Mouse (Mus musculus) limb, embryonic 11.5 days (tissue): ENCODE results near the gene Prelp. TPM values are rescaled to one million over a fixed set of nuclear protein-coding genes. Genes with fewer than 3 reads are reported as not detected.
A peak's percentile ranks its signal among the peaks of the same experiment; 100 is the strongest.

ENCODE experiments used
- ATAC-seq: fragments of 200-750 bp; cut with Nextera tagmentation; 2 replicates; pipeline ENCODE4 v1.8.0; 2017; ENCODE audit warnings: low read depth; ENCODE audit not compliant: insufficient number of reproducible peaks, low FRiP score, low TSS enrichment
- DNase-seq: peaks from one replicate; pipeline ENCODE4 v3.0.0-alpha.2; 2015; ENCODE audit warnings: low spot score
- H3K27ac ChIP-seq: fragments of 300-500 bp; sonication (generic); replicated peaks from 2 replicates; pipeline ENCODE4 v1.5.1; 2014; ENCODE audit warnings: low read depth, mild to moderate bottlenecking, low read length
- H3K27me3 ChIP-seq: fragments of 300-500 bp; sonication (generic); 2 replicates; pipeline ENCODE4 v1.6.1; 2014; ENCODE audit warnings: mild to moderate bottlenecking, low read length, mixed read lengths; ENCODE audit not compliant: control insufficient read depth, insufficient read depth
- H3K36me3 ChIP-seq: fragments of 300-500 bp; sonication (generic); 2 replicates; pipeline ENCODE4 v1.6.1; 2014; ENCODE audit warnings: mild to moderate bottlenecking, low read length, moderate library complexity, mixed read lengths; ENCODE audit not compliant: control insufficient read depth, insufficient read depth
- H3K4me1 ChIP-seq: fragments of 300-500 bp; sonication (generic); 2 replicates; pipeline ENCODE4 v1.6.1; 2014; ENCODE audit warnings: low read length, mixed read lengths; ENCODE audit not compliant: control insufficient read depth, insufficient read depth
- H3K4me2 ChIP-seq: fragments of 300-500 bp; sonication (generic); 2 replicates; pipeline ENCODE4 v1.6.1; 2014; ENCODE audit warnings: low read depth, mild to moderate bottlenecking, moderate library complexity; ENCODE audit not compliant: severe bottlenecking
- H3K4me3 ChIP-seq: fragments of 300-500 bp; sonication (generic); 2 replicates; pipeline ENCODE4 v1.5.1; 2014; ENCODE audit warnings: low read depth, low read length
- H3K9ac ChIP-seq: fragments of 300-500 bp; sonication (generic); 2 replicates; pipeline ENCODE4 v1.6.1; 2014; ENCODE audit warnings: mild to moderate bottlenecking, low read length
- H3K9me3 ChIP-seq: fragments of 300-500 bp; sonication (generic); 2 replicates; pipeline ENCODE4 v1.6.1; 2016; ENCODE audit warnings: low read length; ENCODE audit not compliant: control insufficient read depth
- WGBS: fragments of 180-500 bp; shearing (Covaris S2); extraction: QIAGEN DNeasy Blood & Tissue Kit; methylation state at CpG from one replicate; pipeline ENCODE4 v1.1.7; 2014; 5-methylcytosine and 5-hydroxymethylcytosine counted together
- polyA plus RNA-seq: library from polyadenylated mRNA; unstranded; fragments of >200 nt; fragmentation: Nextera tagmentation; extraction: Ambion mirVana; gene quantifications from 2 replicates; pipeline ENCODE4 v1.2.1, GENCODE M21; 2014

Prelp gene
- polyA plus RNA-seq, 1 experiment from 2014 or later = 1.5 TPM

DNA sequence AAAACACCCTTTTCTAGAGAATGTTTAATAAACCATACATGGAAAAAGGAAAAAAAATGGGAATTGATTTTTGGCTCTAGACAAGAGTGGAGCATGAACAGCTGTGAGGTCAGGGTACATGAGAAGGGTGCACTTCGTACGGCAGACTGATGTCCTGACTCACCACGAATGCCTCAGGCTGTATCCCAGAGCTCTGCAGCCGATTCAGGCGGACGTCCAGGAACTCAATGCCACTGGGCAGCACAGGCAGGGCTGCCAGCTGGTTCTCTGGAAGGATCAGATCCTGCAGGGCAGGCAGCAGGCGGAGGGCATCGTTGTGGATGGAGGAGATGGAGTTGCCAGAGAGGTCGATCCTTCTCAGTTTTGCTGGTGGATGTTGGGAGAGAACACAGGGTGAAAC is 20.4 kb downstream of the Prelp start:
- H3K4me3 ChIP-seq = no peak overlapping the region
- H3K4me1 ChIP-seq = no peaks in the 10 kb centered on the region
- H3K9ac ChIP-seq = no peak overlapping the region
- ATAC-seq = no peak
- H3K27ac ChIP-seq = no peak overlapping the region
- WGBS = 83% methylated on average over 9 of the region's 9 CpGs
- H3K27me3 ChIP-seq = 0 out of 2 replicates have a peak, but pooled peaks cover 2% of the 10 kb centered on the region
- no peak overlapping the region for H3K4me2 ChIP-seq
- no peaks in the 10 kb centered on the region for H3K9me3 ChIP-seq
- no peaks in the 10 kb centered on the region for H3K36me3 ChIP-seq
- no peak for DNase-seq

DNA sequence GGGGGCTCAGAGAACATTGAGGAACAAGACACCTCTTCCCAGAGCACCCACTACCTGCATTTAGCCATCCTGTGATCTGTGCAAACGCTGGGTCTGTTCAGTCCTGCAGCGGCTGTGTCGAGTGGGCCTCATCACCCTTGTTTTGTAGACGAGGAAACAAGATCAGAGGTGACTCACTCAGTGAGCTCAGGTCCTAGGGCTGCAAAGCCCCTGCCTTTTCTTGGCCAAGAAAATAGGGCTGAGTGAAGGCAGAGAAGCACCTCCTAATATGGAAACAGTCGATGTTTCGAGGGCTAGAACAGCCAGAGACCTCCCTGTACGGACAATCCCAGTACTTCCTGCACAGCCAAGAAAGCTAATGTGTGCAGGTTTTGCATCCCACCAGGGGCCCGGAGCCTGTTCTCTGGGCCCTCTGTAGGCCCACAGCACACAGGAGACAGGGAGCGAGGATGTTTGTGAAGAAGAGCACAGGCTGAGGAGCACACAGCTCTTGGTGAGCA is 22.1 kb downstream of the Prelp start:
- 76% methylated on average over 9 of the region's 9 CpGs for WGBS
- Histone ChIP-seq H3K27ac (no peak overlapping the region), H3K27me3 (0 out of 2 replicates have a peak, but pooled peaks cover 2% of the 10 kb centered on the region), H3K36me3 (no peaks in the 10 kb centered on the region), H3K4me3 (no peak overlapping the region), H3K9me3 (no peaks in the 10 kb centered on the region), H3K9ac (no peak overlapping the region), H3K4me1 (no peaks in the 10 kb centered on the region), H3K4me2 (no peak overlapping the region)
- no peak for DNase-seq
- ATAC-seq = no peak

DNA sequence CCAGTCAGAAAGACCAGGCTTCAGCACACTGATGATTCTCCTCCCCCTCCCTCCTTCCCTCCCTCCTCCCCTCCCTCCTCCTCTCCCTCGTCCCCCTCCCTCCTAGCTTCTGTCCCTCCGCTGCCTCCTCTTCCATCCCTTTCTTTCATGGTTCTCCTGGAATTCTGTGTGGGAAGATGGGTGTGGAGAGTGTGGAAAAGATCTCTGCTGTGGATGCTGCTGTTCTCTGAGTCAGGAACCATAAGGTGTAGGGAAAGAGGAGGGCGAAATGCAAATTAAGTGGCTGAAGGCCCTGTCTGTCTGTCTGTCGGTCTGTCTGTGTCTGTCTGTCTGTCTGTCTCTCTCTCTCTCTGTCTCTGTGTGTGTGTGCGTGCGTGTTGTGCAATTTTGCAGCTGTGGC is 23.9 kb downstream of the Prelp start:
- Histone ChIP-seq H3K36me3 (no peaks in the 10 kb centered on the region), H3K9ac (no peak overlapping the region), H3K27ac (no peak overlapping the region), H3K4me3 (no peak overlapping the region), H3K27me3 (0 out of 2 replicates have a peak, but pooled peaks cover 2% of the 10 kb centered on the region), H3K9me3 (no peaks in the 10 kb centered on the region), H3K4me2 (no peak overlapping the region), H3K4me1 (no peaks in the 10 kb centered on the region)
- DNase-seq = no peak
- ATAC-seq = no peak
- WGBS = 76% methylated on average over 6 of the region's 6 CpGs

DNA sequence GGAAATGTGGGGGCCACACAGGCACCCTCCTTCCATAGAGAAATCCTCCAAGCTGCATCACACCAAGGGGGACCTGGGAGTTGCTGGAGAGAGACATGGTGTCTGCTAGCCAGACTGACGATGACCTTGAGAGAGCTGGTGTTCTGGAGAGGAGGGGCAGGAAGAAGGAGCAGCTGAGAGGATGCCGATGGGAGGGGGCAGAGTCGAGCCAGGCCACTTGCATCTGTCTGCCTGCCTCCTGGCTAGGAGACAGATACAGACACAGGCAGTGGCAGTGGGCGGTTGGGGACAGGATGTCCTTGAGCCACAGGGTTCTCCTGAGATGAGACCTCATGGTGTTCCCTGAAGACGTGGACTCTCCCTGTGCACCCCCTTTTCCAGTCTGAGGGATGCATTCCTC is 29.7 kb downstream of the Prelp start:
- no peaks in the 10 kb centered on the region for H3K9me3 ChIP-seq
- no peak overlapping the region for H3K27ac ChIP-seq
- DNase-seq (peak; percentile 40), ATAC-seq (no peak)
- no peak overlapping the region for H3K4me3 ChIP-seq
- H3K4me2 ChIP-seq = no peak overlapping the region
- 16% methylated on average over 5 of the region's 5 CpGs for WGBS
- no peak overlapping the region for H3K9ac ChIP-seq
- H3K4me1 ChIP-seq = peaks cover 23% of the 10 kb centered on the region
- no peaks in the 10 kb centered on the region for H3K36me3 ChIP-seq
- no peaks in the 10 kb centered on the region; the same call in 1 of the 2 replicates for H3K27me3 ChIP-seq

DNA sequence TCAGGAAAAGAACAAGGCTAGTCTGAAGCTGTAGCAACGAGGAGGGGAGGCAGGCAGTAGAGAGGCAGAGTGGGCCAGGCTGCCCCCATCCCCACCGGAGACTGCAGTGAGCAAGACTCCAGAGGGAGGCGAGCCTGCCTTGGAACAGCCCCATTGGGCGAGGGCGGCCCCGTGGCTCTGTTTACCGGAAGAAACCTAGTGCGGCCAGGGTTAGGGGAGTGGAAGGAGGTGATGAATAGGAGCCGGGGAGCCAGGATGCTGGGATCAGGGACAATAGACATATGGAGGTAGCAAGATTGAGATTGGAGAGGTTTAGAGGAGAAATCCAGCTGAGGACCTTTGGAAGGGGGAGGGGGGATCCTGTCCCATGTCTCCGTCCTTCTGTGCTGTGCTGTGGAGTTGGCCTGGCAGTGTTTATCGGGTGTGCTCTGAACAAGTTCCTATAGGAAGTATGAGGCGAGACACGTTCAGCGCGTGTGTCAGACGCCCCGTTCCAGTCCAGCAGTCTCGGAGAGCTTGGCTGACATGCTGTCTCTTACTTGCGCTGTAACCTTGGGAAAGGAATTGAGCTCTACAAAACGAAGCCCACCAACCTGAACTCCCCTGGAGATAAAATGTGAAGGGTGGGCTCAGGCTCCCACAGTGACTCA is 31.1 kb downstream of the Prelp start:
- WGBS = 12% methylated on average over 20 of the region's 20 CpGs
- DNase-seq (peak; percentile 62), ATAC-seq (0 out of 2 replicates have a peak, but pooled peaks have one; percentile 31)
- no peaks in the 10 kb centered on the region; the same call in 1 of the 2 replicates for H3K27me3 ChIP-seq
- no peak overlapping the region for H3K4me3 ChIP-seq
- H3K4me1 ChIP-seq = peaks cover 23% of the 10 kb centered on the region
- H3K27ac ChIP-seq = no peak overlapping the region
- H3K36me3 ChIP-seq = no peaks in the 10 kb centered on the region
- peak overlapping the region; percentile 38 for H3K4me2 ChIP-seq
- no peaks in the 10 kb centered on the region for H3K9me3 ChIP-seq
- H3K9ac ChIP-seq = no peak overlapping the region

DNA sequence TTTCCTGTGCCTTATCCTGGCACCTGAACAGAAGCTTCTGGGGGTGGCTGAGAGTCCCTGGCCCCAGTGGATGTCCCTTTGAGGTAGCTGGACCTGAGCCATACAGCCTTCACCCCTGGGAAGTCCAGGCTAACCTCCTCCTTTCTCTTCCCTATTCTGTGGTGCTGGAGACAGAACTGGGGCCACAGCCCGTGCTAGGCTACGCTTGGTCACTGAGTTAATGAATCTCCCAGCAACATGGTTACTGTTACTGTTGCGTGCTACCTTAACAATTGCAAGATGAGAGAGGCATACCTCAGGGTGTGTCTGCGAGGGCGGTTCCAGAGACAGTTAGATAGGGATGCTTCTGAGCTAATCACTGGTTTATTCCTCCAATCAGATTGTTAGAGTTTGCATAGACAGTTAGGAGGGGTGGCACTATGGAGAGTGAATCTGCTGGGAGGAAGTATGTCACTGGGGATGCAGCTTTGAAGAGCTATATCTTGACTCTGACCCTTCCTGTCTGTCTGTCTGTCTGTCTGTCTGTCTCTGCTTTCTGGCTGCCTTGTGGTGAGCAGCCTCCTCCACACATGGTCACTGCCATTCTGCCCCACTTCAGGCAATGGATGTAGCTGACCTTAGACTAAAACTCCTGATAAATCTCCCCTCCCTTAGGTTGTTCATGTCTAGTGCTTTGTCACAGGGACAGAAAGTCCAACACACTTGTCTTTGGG is 33.5 kb downstream of the Prelp start:
- ATAC-seq (no peak), DNase-seq (no peak)
- 72% methylated on average over 5 of the region's 5 CpGs for WGBS
- Histone ChIP-seq H3K9me3 (no peaks in the 10 kb centered on the region), H3K36me3 (no peaks in the 10 kb centered on the region), H3K4me1 (peaks cover 23% of the 10 kb centered on the region), H3K4me3 (no peak overlapping the region), H3K27me3 (no peaks in the 10 kb centered on the region; the same call in 1 of the 2 replicates), H3K4me2 (no peak overlapping the region), H3K9ac (no peak overlapping the region), H3K27ac (no peak overlapping the region)

DNA sequence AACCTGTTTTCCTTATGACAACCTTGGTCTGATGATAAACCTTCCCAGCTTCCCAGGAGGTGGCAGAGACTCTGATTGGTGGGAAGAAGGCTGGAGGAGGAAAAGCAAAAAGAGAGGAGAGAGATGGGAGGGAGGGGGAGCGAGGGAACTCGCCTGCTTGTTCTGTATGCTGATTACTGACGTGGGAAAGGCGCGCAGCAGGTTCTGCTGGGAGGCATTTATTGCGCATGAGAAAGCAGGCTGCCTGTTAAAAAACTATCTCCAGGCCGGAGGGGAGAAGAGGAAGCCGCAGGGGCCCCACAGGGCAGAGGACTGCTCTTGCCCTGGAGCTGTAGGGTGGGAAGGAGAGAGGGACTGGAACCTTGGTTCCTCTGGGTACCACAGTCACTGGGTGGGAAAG is 34.2 kb downstream of the Prelp start:
- H3K4me2 ChIP-seq = no peak overlapping the region
- no peak overlapping the region for H3K9ac ChIP-seq
- H3K27ac ChIP-seq = no peak overlapping the region
- no peak for ATAC-seq
- H3K4me1 ChIP-seq = peaks cover 23% of the 10 kb centered on the region
- WGBS = 4% methylated on average over 8 of the region's 8 CpGs
- no peaks in the 10 kb centered on the region; the same call in 1 of the 2 replicates for H3K27me3 ChIP-seq
- no peaks in the 10 kb centered on the region for H3K9me3 ChIP-seq
- no peak overlapping the region for H3K4me3 ChIP-seq
- no peaks in the 10 kb centered on the region for H3K36me3 ChIP-seq
- no peak for DNase-seq

DNA sequence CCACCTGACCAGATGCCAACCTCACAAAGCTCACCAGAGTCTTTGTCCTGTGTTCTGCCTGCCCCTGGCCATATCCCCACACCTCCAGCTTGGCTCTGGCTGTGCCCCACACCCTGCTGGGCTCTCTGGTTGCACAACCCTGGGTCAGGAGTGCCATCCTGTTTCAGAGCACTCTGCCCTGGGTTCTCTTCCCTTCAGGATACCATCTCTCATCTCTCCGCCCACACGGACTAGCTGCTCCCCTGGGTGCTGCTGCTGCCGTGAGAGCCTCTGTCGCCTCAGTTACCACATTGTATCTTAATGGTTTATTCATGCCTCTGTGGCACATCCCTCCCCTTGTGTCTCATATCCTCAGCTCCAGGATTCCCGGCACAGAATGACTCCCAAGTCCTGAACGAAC is 34.8 kb downstream of the Prelp start:
- no peak overlapping the region for H3K9ac ChIP-seq
- H3K27me3 ChIP-seq = no peaks in the 10 kb centered on the region; the same call in 1 of the 2 replicates
- no peaks in the 10 kb centered on the region for H3K36me3 ChIP-seq
- H3K9me3 ChIP-seq = no peaks in the 10 kb centered on the region
- H3K4me2 ChIP-seq = no peak overlapping the region
- ATAC-seq (no peak), DNase-seq (no peak)
- H3K4me1 ChIP-seq = peaks cover 20% of the 10 kb centered on the region
- no peak overlapping the region for H3K4me3 ChIP-seq
- H3K27ac ChIP-seq = no peak overlapping the region
- 48% methylated on average over 6 of the region's 6 CpGs for WGBS
